Mouse (Mus musculus) bone marrow, adult 2 months (tissue): ENCODE results near the gene Lsg1.

Source experiments
- CTCF ChIP-seq: fragments of 200-500 bp; IDR thresholded peaks from 2 replicates; pipeline ENCODE4 v1.5.1; 2011; ENCODE audit warnings: low read length, control low read depth; ENCODE audit not compliant: control insufficient read depth, insufficient read depth
- POLR2A ChIP-seq: fragments of 200-500 bp; IDR thresholded peaks from 2 replicates; pipeline ENCODE4 v1.6.1; 2011; ENCODE audit warnings: low read depth, mild to moderate bottlenecking, control low read depth, low read length, borderline replicate concordance; ENCODE audit not compliant: control insufficient read depth

GRCm38 (mm10) chr16:30605528-30605927 is 18.1 kb upstream of the Lsg1 start:
- no peak for TF ChIP-seq CTCF
- no peak for TF ChIP-seq POLR2A
